ENCODE assay signal across 16 mouse cellular contexts in genomic region chr8:115110423-115110822, GRCm38 (mm10).
DNase-seq lines count a peak whose midpoint lies in the region; ATAC-seq and TF ChIP-seq lines count a peak whose summit lies in the region.
"Had no signal": no experiment of that assay in that cellular context is flagged by ENCODE, and none has a peak within 500 bp of the region (broad histone marks: within the 10 kb centered on the region; RNA-seq: fewer than 3 reads in every experiment).

No protein-coding gene starts in this region.

- H3K9ac ChIP-seq in heart, embryonic 12.5 days = no peak overlapping the region
- H3K9ac ChIP-seq in hindbrain, postnatal 0 days (replicated peaks; ENCODE audit: low read length) = no peak overlapping the region
- H3K9ac ChIP-seq in stomach, postnatal 0 days (ENCODE audit: low read length) = no peak overlapping the region
- H3K9ac ChIP-seq: hindbrain, embryonic 15.5 days; liver, embryonic 15.5 days; midbrain, embryonic 12.5 days; neural tube, embryonic 12.5 days had no signal

- no peaks in the 10 kb centered on the region for H3K9me3 ChIP-seq in heart, embryonic 12.5 days (replicated peaks)
- no peaks in the 10 kb centered on the region for H3K9me3 ChIP-seq in hindbrain, postnatal 0 days (ENCODE audit: low read length)
- H3K9me3 ChIP-seq in stomach, postnatal 0 days (ENCODE audit: control insufficient read depth, low read length) = no peaks in the 10 kb centered on the region
- H3K9me3 ChIP-seq: hindbrain, embryonic 15.5 days; limb, embryonic 10.5 days; liver, embryonic 15.5 days; midbrain, embryonic 12.5 days; neural tube, embryonic 12.5 days had no signal

- DNase-seq in heart, adult 8-10 months (ENCODE audit: low spot score) = peak; percentile 3
- peak; percentile 3 for DNase-seq in lung, postnatal 36 days
- no peak for DNase-seq in lung, adult 2 months
- no peak for DNase-seq in hindbrain, postnatal 0 days (ENCODE audit: low spot score)
- no peak for DNase-seq in stomach, postnatal 0 days (ENCODE audit: low spot score)
- DNase-seq: cerebellum, adult 8-10 months; gastrocnemius, postnatal 14 days; kidney, postnatal 14 days had no signal

- H3K36me3 ChIP-seq in heart, embryonic 12.5 days = no peaks in the 10 kb centered on the region
- H3K36me3 ChIP-seq in hindbrain, postnatal 0 days (ENCODE audit: insufficient read depth, low read length) = no peaks in the 10 kb centered on the region
- H3K36me3 ChIP-seq in stomach, postnatal 0 days (ENCODE audit: control insufficient read depth, insufficient read depth, low read length) = no peaks in the 10 kb centered on the region
- H3K36me3 ChIP-seq: hindbrain, embryonic 15.5 days; limb, embryonic 10.5 days; liver, embryonic 15.5 days; midbrain, embryonic 12.5 days; neural tube, embryonic 12.5 days had no signal

- TF ChIP-seq POLR2A in lung, adult 2 months (IDR thresholded peaks at IDR 0.05; ENCODE audit: borderline replicate concordance, extremely low read depth, low read depth, low read length) = no peak

- 64% methylated on average over 9 of the region's 9 CpGs for WGBS in heart, embryonic 12.5 days
- WGBS in lung, adult 2 months = 57% methylated on average over 9 of the region's 9 CpGs
- 83% methylated on average over 9 of the region's 9 CpGs for WGBS in hindbrain, postnatal 0 days
- WGBS in stomach, postnatal 0 days = 86% methylated on average over 9 of the region's 9 CpGs

- TF ChIP-seq CTCF in lung, adult 2 months (IDR thresholded peaks at IDR 0.05; ENCODE audit: insufficient read depth, low read length) = no peak
- TF ChIP-seq CTCF in hindbrain, postnatal 0 days (IDR thresholded peaks at IDR 0.05; ENCODE audit: low read depth) = no peak
- TF ChIP-seq CTCF in stomach, postnatal 0 days (IDR thresholded peaks at IDR 0.05; ENCODE audit: low read depth) = no peak

- no peak overlapping the region for H3K27ac ChIP-seq in heart, embryonic 12.5 days (ENCODE audit: poor library complexity, severe bottlenecking)
- no peak overlapping the region for H3K27ac ChIP-seq in hindbrain, postnatal 0 days
- H3K27ac ChIP-seq in stomach, postnatal 0 days (replicated peaks) = no peak overlapping the region
- H3K27ac ChIP-seq: hindbrain, embryonic 15.5 days; limb, embryonic 10.5 days; liver, embryonic 15.5 days; midbrain, embryonic 12.5 days; neural tube, embryonic 12.5 days had no signal

- no peak for TF ChIP-seq EP300 in stomach, postnatal 0 days (optimal IDR thresholded peaks at IDR 0.05)

- no peak overlapping the region for H3K4me3 ChIP-seq in heart, embryonic 12.5 days
- no peak overlapping the region for H3K4me3 ChIP-seq in lung, adult 2 months (replicated peaks; ENCODE audit: extremely low read depth, low read depth, low read length)
- H3K4me3 ChIP-seq in hindbrain, postnatal 0 days (ENCODE audit: low read length) = no peak overlapping the region
- no peak overlapping the region for H3K4me3 ChIP-seq in stomach, postnatal 0 days (ENCODE audit: low read depth, low read length)
- H3K4me3 ChIP-seq: hindbrain, embryonic 15.5 days; limb, embryonic 10.5 days; liver, embryonic 15.5 days; midbrain, embryonic 12.5 days; neural tube, embryonic 12.5 days had no signal

- no peak overlapping the region for H3K4me2 ChIP-seq in heart, embryonic 12.5 days
- H3K4me2 ChIP-seq in hindbrain, postnatal 0 days (ENCODE audit: low read depth, low read length) = no peak overlapping the region
- H3K4me2 ChIP-seq in stomach, postnatal 0 days (replicated peaks; ENCODE audit: low read depth) = no peak overlapping the region
- H3K4me2 ChIP-seq: hindbrain, embryonic 15.5 days; liver, embryonic 15.5 days; midbrain, embryonic 12.5 days; neural tube, embryonic 12.5 days had no signal

- peaks cover 6% of the 10 kb centered on the region for H3K4me1 ChIP-seq in heart, embryonic 12.5 days (replicated peaks)
- H3K4me1 ChIP-seq in lung, adult 2 months (ENCODE audit: control insufficient read depth, insufficient read depth, low read length) = no peaks in the 10 kb centered on the region
- 0 out of 2 replicates have a peak, but pooled peaks cover 3% of the 10 kb centered on the region for H3K4me1 ChIP-seq in hindbrain, postnatal 0 days (ENCODE audit: insufficient read depth, low read length)
- H3K4me1 ChIP-seq in stomach, postnatal 0 days (replicated peaks; ENCODE audit: control insufficient read depth, insufficient read depth) = no peaks in the 10 kb centered on the region
- H3K4me1 ChIP-seq: liver, embryonic 15.5 days had no signal

- ATAC-seq in heart, embryonic 12.5 days (ENCODE audit: insufficient number of reproducible peaks, low FRiP score) = no peak
- peak; percentile 92 for ATAC-seq in megakaryocyte progenitor cell, adult 5-6 weeks (replicated peaks; ENCODE audit: poor library complexity)
- ATAC-seq in hindbrain, postnatal 0 days = no peak
- ATAC-seq in stomach, postnatal 0 days (ENCODE audit: low FRiP score, low TSS enrichment) = no peak
- no peak for ATAC-seq in erythroblast, adult 5-6 weeks (replicated peaks; ENCODE audit: low FRiP score, poor library complexity, severe bottlenecking)

- H3K27me3 ChIP-seq in heart, embryonic 12.5 days (replicated peaks) = no peaks in the 10 kb centered on the region
- no peaks in the 10 kb centered on the region for H3K27me3 ChIP-seq in hindbrain, postnatal 0 days (ENCODE audit: insufficient read depth, low read length)
- no peaks in the 10 kb centered on the region for H3K27me3 ChIP-seq in stomach, postnatal 0 days (ENCODE audit: control insufficient read depth, insufficient read depth, low read length)
- H3K27me3 ChIP-seq: liver, embryonic 15.5 days; midbrain, embryonic 12.5 days; neural tube, embryonic 12.5 days had no signal

Comparison
In these comparisons a context has a peak if more than half of its experiments do, and no peak if none do; other contexts are left out.
1. DNase-seq: peak in heart, adult 8-10 months (single experiment) and lung, postnatal 36 days (single experiment); none in lung, adult 2 months (single experiment), hindbrain, postnatal 0 days (single experiment) and stomach, postnatal 0 days (single experiment).